Mouse (Mus musculus) T-helper 1 cell (primary cell): ENCODE data around the gene Chst8.

Experiments used
- in situ Hi-C: fragments of 300-600 bp; cut with MboI, MseI; formaldehyde crosslinking; loops from one replicate; pipeline ENCODE4 v1.15.1; 2025; ENCODE audit warnings: high pct_unique_total_duplicates

Chst8 gene

GRCm38 (mm10) chr7:34632966-34633742 is 179.4 kb downstream of the Chst8 start:
- in situ Hi-C loops: no loop called here

GRCm38 (mm10) chr7:34630211-34631085 is 182.1 kb downstream of the Chst8 start:
- in situ Hi-C loops: no loop called here

- in situ Hi-C loops: no loop called here
Measured at GRCm38 (mm10) chr7:34629702-34630210, 182.8 kb downstream of the Chst8 start.
